Mouse (Mus musculus) MEL (cell line): ENCODE measurements at regions not wholly inside any gene's neighbourhood (a gene's known extent, or its start where the extent isn't known, plus 50 kb on each side); places are given as distances from the start of the nearest gene placed in this dataset.

Experiments
- DNase-seq: peaks from one replicate; pipeline ENCODE4 v3.0.0; 2011; ENCODE audit warnings: low read depth, low spot score
- H3K27ac ChIP-seq: 2 replicates; pipeline ENCODE4 v1.5.1; 2012; ENCODE audit warnings: low read depth, mild to moderate bottlenecking, control low read depth, low read length, moderate library complexity; ENCODE audit not compliant: control insufficient read depth
- H3K27me3 ChIP-seq, 2 experiments: fragments of 150-350 bp in 1 of 2; sonication (generic) in 1 of 2; 2 replicates each; pipeline ENCODE4 v1.6.1; 2012; ENCODE audit warnings: low read length in 2 of 2, mild to moderate bottlenecking in 2 of 2, improper control_type of control experiment in 1 of 2, moderate library complexity in 1 of 2; ENCODE audit not compliant: insufficient read depth in 2 of 2, control insufficient read depth in 1 of 2
- H3K36me3 ChIP-seq, 2 experiments: 2 replicates each; pipeline ENCODE4 v1.6.1; 2012 to 2014; ENCODE audit warnings: low read length in 2 of 2, improper control_type of control experiment in 1 of 2, inconsistent platforms in 1 of 2, mild to moderate bottlenecking in 1 of 2; ENCODE audit not compliant: insufficient read depth in 2 of 2, control insufficient read depth in 1 of 2
- H3K4me1 ChIP-seq, 2 experiments: fragments of 150-350 bp in 1 of 2; sonication (generic) in 1 of 2; 2 replicates each; pipeline ENCODE4 v1.6.1; 2012; ENCODE audit warnings: low read length in 2 of 2, improper control_type of control experiment in 1 of 2, mild to moderate bottlenecking in 1 of 2; ENCODE audit not compliant: insufficient read depth in 2 of 2, control insufficient read depth in 1 of 2
- H3K4me3 ChIP-seq, 2 experiments: fragments of 150-350 bp in 1 of 2; sonication (generic) in 1 of 2; 2 replicates each; pipeline ENCODE4 v1.5.1; 2012; ENCODE audit warnings: low read depth in 2 of 2, low read length in 2 of 2, mild to moderate bottlenecking in 2 of 2, moderate library complexity in 2 of 2, control low read depth in 1 of 2, improper control_type of control experiment in 1 of 2; ENCODE audit not compliant: control insufficient read depth in 1 of 2, insufficient read depth in 1 of 2
- H3K79me2 ChIP-seq: 2 replicates; pipeline ENCODE4 v1.6.1; 2012; ENCODE audit warnings: mild to moderate bottlenecking, low read length, moderate library complexity; ENCODE audit not compliant: control insufficient read depth, poor library complexity, insufficient read depth
- H3K9ac ChIP-seq: 2 replicates; pipeline ENCODE4 v1.6.1; 2012; ENCODE audit warnings: low read depth, mild to moderate bottlenecking, control low read depth, low read length, moderate library complexity; ENCODE audit not compliant: control insufficient read depth, poor library complexity, severe bottlenecking
- H3K9me3 ChIP-seq: fragments of 150-350 bp; sonication (generic); replicated peaks from 2 replicates; pipeline ENCODE4 v1.6.1; 2012; ENCODE audit warnings: mild to moderate bottlenecking, low read length, improper control_type of control experiment, moderate library complexity; ENCODE audit not compliant: insufficient read depth
- CHD2 ChIP-seq: IDR thresholded peaks from 2 replicates; pipeline ENCODE4 v1.6.1; 2011; ENCODE audit warnings: low read length, improper control_type of control experiment
- CTCF ChIP-seq, 3 experiments: IDR thresholded peaks in 2 of 3; conservative IDR thresholded peaks in 1 of 3; 2 replicates each; pipeline ENCODE4 v1.5.1; 2011 to 2012; ENCODE audit warnings: low read length in 3 of 3, low read depth in 2 of 3, mild to moderate bottlenecking in 2 of 3, improper control_type of control experiment in 1 of 3, inconsistent platforms in 1 of 3, mixed read lengths in 1 of 3, moderate library complexity in 1 of 3; ENCODE audit not compliant: control insufficient read depth in 1 of 3, insufficient read depth in 1 of 3, poor library complexity in 1 of 3, severe bottlenecking in 1 of 3
- E2F4 ChIP-seq: IDR thresholded peaks from 2 replicates; pipeline ENCODE4 v1.6.1; 2011; ENCODE audit warnings: low read depth, low read length, improper control_type of control experiment, borderline replicate concordance
- EP300 ChIP-seq, 2 experiments: IDR thresholded peaks; 2 replicates each; pipeline ENCODE4 v1.6.1; 2011; ENCODE audit warnings: improper control_type of control experiment in 2 of 2, low read length in 2 of 2, low read depth in 1 of 2, mild to moderate bottlenecking in 1 of 2
- ETS1 ChIP-seq: IDR thresholded peaks from 2 replicates; pipeline ENCODE4 v1.6.1; 2012; ENCODE audit warnings: low read depth, mild to moderate bottlenecking, inconsistent platforms, low read length, improper control_type of control experiment, moderate library complexity
- GATA1 ChIP-seq: IDR thresholded peaks from 2 replicates; pipeline ENCODE4 v1.6.1; 2011; ENCODE audit warnings: low read depth, low read length, improper control_type of control experiment
- MAX ChIP-seq: IDR thresholded peaks from 2 replicates; pipeline ENCODE4 v1.6.1; 2011; ENCODE audit warnings: low read length, improper control_type of control experiment
- MAZ ChIP-seq: IDR thresholded peaks from 2 replicates; pipeline ENCODE4 v1.6.1; 2012; ENCODE audit warnings: low read depth, mild to moderate bottlenecking, inconsistent platforms, low read length, improper control_type of control experiment
- MEF2A ChIP-seq: IDR thresholded peaks from 2 replicates; pipeline ENCODE4 v1.6.1; 2014; ENCODE audit warnings: low read depth, mild to moderate bottlenecking, inconsistent platforms, low read length, improper control_type of control experiment; ENCODE audit not compliant: poor library complexity, insufficient replicate concordance, severe bottlenecking; ENCODE audit errors: extremely low read depth
- MXI1 ChIP-seq: IDR thresholded peaks from 2 replicates; pipeline ENCODE4 v1.6.1; 2011; ENCODE audit warnings: mild to moderate bottlenecking, low read depth, low read length, improper control_type of control experiment
- NELFE ChIP-seq: IDR thresholded peaks from 2 replicates; pipeline ENCODE4 v1.6.1; 2011; ENCODE audit warnings: low read depth, low read length, improper control_type of control experiment
- POLR2A ChIP-seq, 2 experiments: IDR thresholded peaks; 2 replicates each; pipeline ENCODE4 v1.6.1; 2011 to 2012; ENCODE audit warnings: low read length in 2 of 2, mild to moderate bottlenecking in 2 of 2, control low read depth in 1 of 2, improper control_type of control experiment in 1 of 2, low read depth in 1 of 2, moderate library complexity in 1 of 2; ENCODE audit not compliant: control insufficient read depth in 1 of 2, insufficient read depth in 1 of 2, poor library complexity in 1 of 2
- POLR2AphosphoS2 ChIP-seq: IDR thresholded peaks from 2 replicates; pipeline ENCODE4 v1.6.1; 2011; ENCODE audit warnings: low read length, improper control_type of control experiment
- POLR2AphosphoS5 ChIP-seq: IDR thresholded peaks from 2 replicates; pipeline ENCODE4 v1.6.1; 2012; ENCODE audit warnings: low read depth, borderline replicate concordance, mild to moderate bottlenecking, inconsistent platforms, low read length, moderate library complexity, mixed read lengths
- SMC3 ChIP-seq: IDR thresholded peaks from 2 replicates; pipeline ENCODE4 v1.6.1; 2011; ENCODE audit warnings: low read depth, low read length, improper control_type of control experiment
- TAL1 ChIP-seq: IDR thresholded peaks from 2 replicates; pipeline ENCODE4 v1.6.1; 2012; ENCODE audit warnings: mild to moderate bottlenecking, inconsistent platforms, low read length, moderate library complexity, mixed read lengths
- TBP ChIP-seq: IDR thresholded peaks from 2 replicates; pipeline ENCODE4 v1.8.0; 2011; ENCODE audit warnings: low read depth, low read length, improper control_type of control experiment
- UBTF ChIP-seq: IDR thresholded peaks from 2 replicates; pipeline ENCODE4 v1.6.1; 2012; ENCODE audit warnings: low read depth, mild to moderate bottlenecking, inconsistent platforms, low read length, improper control_type of control experiment, moderate library complexity, borderline replicate concordance; ENCODE audit not compliant: insufficient read depth
- USF2 ChIP-seq, 2 experiments: IDR thresholded peaks; 2 replicates each; pipeline ENCODE4 v1.6.1; 2011 to 2012; ENCODE audit warnings: improper control_type of control experiment in 2 of 2, low read length in 2 of 2, borderline replicate concordance in 1 of 2, inconsistent platforms in 1 of 2, low read depth in 1 of 2, mild to moderate bottlenecking in 1 of 2; ENCODE audit not compliant: insufficient read depth in 1 of 2
- ZNF384 ChIP-seq: IDR thresholded peaks from 2 replicates; pipeline ENCODE4 v1.6.1; 2012; ENCODE audit warnings: low read depth, mild to moderate bottlenecking, inconsistent platforms, low read length, improper control_type of control experiment

GRCm38 (mm10) chr2:166391176-166391575 lies 235.7 kb upstream of the Sulf2 start:
- no peaks in the 10 kb centered on the region for H3K79me2 ChIP-seq
- no peak overlapping the region for H3K9ac ChIP-seq
- no peak overlapping the region for H3K4me3 ChIP-seq
- DNase-seq = no peak
- H3K27ac ChIP-seq = no peak overlapping the region
- TF ChIP-seq NELFE = no peak
- TF ChIP-seq USF2 (IDR thresholded peaks at IDR 0.05; ENCODE audit: borderline replicate concordance in 1 of 2, insufficient read depth in 1 of 2, low read depth in 1 of 2, low read length in 2 of 2) = no peak
- TF ChIP-seq MXI1 = no peak
- TF ChIP-seq GATA1 = no peak
- no peak for TF ChIP-seq CTCF (IDR thresholded peaks at IDR 0.05 in 2 of 3, conservative IDR thresholded peaks at IDR 0.05 in 1 of 3; ENCODE audit: control insufficient read depth in 1 of 3, insufficient read depth in 1 of 3, low read depth in 2 of 3, low read length in 3 of 3, poor library complexity in 1 of 3, severe bottlenecking in 1 of 3)
- no peak for TF ChIP-seq MAZ
- TF ChIP-seq POLR2AphosphoS5 = no peak
- TF ChIP-seq, all 39 proteins: peak for 0
- H3K4me1 ChIP-seq = no peaks in the 10 kb centered on the region
- H3K27me3 ChIP-seq = no peaks in the 10 kb centered on the region
- no peaks in the 10 kb centered on the region for H3K9me3 ChIP-seq
- H3K36me3 ChIP-seq = no peaks in the 10 kb centered on the region

GRCm38 (mm10) chr2:166388050-166388449 lies 232.6 kb upstream of the Sulf2 start:
- no peak overlapping the region for H3K9ac ChIP-seq
- no peaks in the 10 kb centered on the region for H3K27me3 ChIP-seq
- no peaks in the 10 kb centered on the region for H3K79me2 ChIP-seq
- TF ChIP-seq ZNF384 = no peak
- TF ChIP-seq POLR2A (IDR thresholded peaks at IDR 0.05; ENCODE audit: control insufficient read depth in 1 of 2, insufficient read depth in 1 of 2, low read depth in 1 of 2, low read length in 2 of 2, poor library complexity in 1 of 2) = no peak
- no peak for TF ChIP-seq UBTF
- no peak for TF ChIP-seq TAL1
- no peak for TF ChIP-seq MAX
- TF ChIP-seq SMC3 = no peak
- TF ChIP-seq POLR2AphosphoS5 = no peak
- TF ChIP-seq E2F4 = no peak
- TF ChIP-seq CTCF (IDR thresholded peaks at IDR 0.05 in 2 of 3, conservative IDR thresholded peaks at IDR 0.05 in 1 of 3; ENCODE audit: control insufficient read depth in 1 of 3, insufficient read depth in 1 of 3, low read depth in 2 of 3, low read length in 3 of 3, poor library complexity in 1 of 3, severe bottlenecking in 1 of 3) = no peak
- TF ChIP-seq MXI1 = no peak
- TF ChIP-seq MAZ = no peak
- TF ChIP-seq CHD2 = no peak
- no peak for TF ChIP-seq MEF2A
- no peak for TF ChIP-seq ETS1
- no peak for TF ChIP-seq EP300 (IDR thresholded peaks at IDR 0.05; ENCODE audit: low read depth in 1 of 2, low read length in 2 of 2)
- TF ChIP-seq NELFE = no peak
- no peak for TF ChIP-seq USF2 (IDR thresholded peaks at IDR 0.05; ENCODE audit: borderline replicate concordance in 1 of 2, insufficient read depth in 1 of 2, low read depth in 1 of 2, low read length in 2 of 2)
- TF ChIP-seq TBP = no peak
- no peak for TF ChIP-seq POLR2AphosphoS2
- TF ChIP-seq, all 39 proteins: peak for 0
- DNase-seq = no peak
- Histone ChIP-seq H3K9me3 (no peaks in the 10 kb centered on the region), H3K27ac (no peak overlapping the region), H3K4me1 (no peaks in the 10 kb centered on the region), H3K4me3 (no peak overlapping the region), H3K36me3 (no peaks in the 10 kb centered on the region)
